Mouse (Mus musculus): ENCODE measurements at regions not wholly inside any gene's neighbourhood (a gene's known extent, or its start where the extent isn't known, plus 50 kb on each side); places are given as distances from the start of the nearest gene placed in this dataset.

DNA sequence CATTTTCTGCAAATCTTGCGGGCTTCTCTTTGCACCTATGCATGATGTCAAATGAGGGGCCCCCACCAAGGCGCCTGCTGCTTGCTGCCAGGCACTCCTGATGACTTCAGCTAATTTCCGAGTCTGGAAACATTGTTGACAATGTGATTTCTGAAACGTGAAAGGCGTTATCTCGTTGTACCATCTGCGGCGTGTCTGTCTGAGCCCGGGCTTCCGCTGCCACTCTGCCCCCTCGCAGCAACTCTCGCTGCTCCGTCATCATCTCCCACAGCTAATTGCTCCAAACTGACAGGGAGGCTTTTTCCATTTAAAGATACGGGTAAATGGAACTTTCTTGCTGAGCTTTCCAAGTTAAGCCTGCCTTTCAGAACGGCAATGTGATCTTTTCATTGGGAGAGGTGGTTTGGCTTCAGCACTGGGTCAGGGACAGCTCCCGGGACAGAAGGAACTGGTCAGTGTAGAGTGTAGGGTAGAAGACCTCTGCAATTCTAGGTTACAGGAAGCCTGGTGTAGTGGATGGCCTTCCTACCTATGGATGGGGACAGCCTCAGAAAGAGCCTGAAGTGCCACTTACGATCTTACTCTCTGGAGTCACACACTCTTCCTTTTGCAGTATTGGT lies 191.0 kb downstream of the Dhx35 start:
- TF ChIP-seq CTCF (IDR thresholded peaks at IDR 0.05; ENCODE audit: insufficient read depth, low read length) (no peak), POLR2A (IDR thresholded peaks at IDR 0.05; ENCODE audit: borderline replicate concordance, extremely low read depth, low read depth, low read length) (no peak)
